Mouse (Mus musculus) cerebellum, adult 9-11 months (tissue): ENCODE results near the gene Asb17.
A peak's percentile ranks its signal among the peaks of the same experiment; 100 is the strongest.

Experiments
- DNase-seq: peaks from one replicate; pipeline ENCODE4 v3.0.0; 2022

Asb17 gene

GRCm38 (mm10) chr3:153901904-153902303, 57.9 kb downstream of the Asb17 start:
- no peak for DNase-seq

GRCm38 (mm10) chr3:153902595-153902994, 58.6 kb downstream of the Asb17 start:
- no peak for DNase-seq

GRCm38 (mm10) chr3:153904586-153904985, 60.6 kb downstream of the Asb17 start:
- peak; percentile 46 for DNase-seq
